Mouse (Mus musculus) heart, adult 2 months (tissue): Measurements from ENCODE around the gene 6430628N08Rik.

Source experiments
- CTCF ChIP-seq: fragments of 200-600 bp; IDR thresholded peaks from 2 replicates; pipeline ENCODE4 v1.8.1; 2022; ENCODE audit warnings: antibody characterized with exemption, mild to moderate bottlenecking, moderate library complexity
- POLR2A ChIP-seq: fragments of 200-500 bp; IDR thresholded peaks from 2 replicates; pipeline ENCODE4 v1.6.1; 2011; ENCODE audit warnings: mild to moderate bottlenecking, low read depth, low read length, control low read depth; ENCODE audit not compliant: insufficient read depth

DNA sequence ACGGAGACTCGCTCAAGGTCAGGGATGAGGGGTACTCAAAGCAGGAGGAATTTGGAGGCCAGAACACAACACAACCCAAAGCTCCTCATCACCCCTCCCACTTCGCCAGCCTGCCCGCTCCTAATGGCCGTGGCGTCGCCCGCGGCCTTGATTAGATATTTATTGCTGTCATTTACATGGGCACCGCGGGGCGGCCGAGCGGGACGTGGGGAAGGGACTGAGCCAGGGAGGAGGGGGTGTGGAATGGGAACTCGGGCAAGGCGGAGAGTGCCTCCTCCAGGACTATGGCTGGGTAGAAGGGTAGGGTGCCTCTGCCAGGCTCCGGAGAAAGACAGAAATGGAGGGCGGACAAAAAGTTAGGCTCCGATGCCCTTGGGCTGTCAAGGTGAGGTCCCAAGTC lies 46.2 kb downstream of the 6430628N08Rik start:
- TF ChIP-seq POLR2A (no peak), CTCF (no peak)
